Mouse (Mus musculus): ENCODE results near the gene Irx3. TPM values are rescaled to one million over a fixed set of nuclear protein-coding genes. Genes with fewer than 3 reads are reported as not detected.

Irx3 gene
- polyA plus RNA-seq (2014; fragmentation: Illumina TruSeq; extraction: RNeasy Lipid Tissue Mini Kit (QIAGEN cat#74804)) = 13.2 TPM

GRCm38 (mm10) chr8:91801839-91802238 lies at the start of gene Irx3:
Gene Irx3 (minus strand): TSS chr8:91802067.

All from ovary, adult 10 weeks (tissue).